Mouse (Mus musculus) left cerebral cortex, adult 18-20 months (tissue): ENCODE data around the gene Spa17. TPM values are rescaled to one million over a fixed set of nuclear protein-coding genes. Genes with fewer than 3 reads are reported as not detected.

Experiments used
- DNase-seq, 2 experiments: peaks; one replicate each; pipeline ENCODE4 v3.0.0; 2021 to 2022; ENCODE audit warnings: low spot score in 2 of 2, mixed read lengths in 1 of 2
- total RNA-seq, 2 experiments: library from RNA; stranded (reverse); gene quantifications; 2 replicates each; pipeline ENCODE4 v1.2.3; 2021

The Spa17 gene
- total RNA-seq, 2 experiments from 2014 or later: 1.7 to 1.8 TPM

DNA sequence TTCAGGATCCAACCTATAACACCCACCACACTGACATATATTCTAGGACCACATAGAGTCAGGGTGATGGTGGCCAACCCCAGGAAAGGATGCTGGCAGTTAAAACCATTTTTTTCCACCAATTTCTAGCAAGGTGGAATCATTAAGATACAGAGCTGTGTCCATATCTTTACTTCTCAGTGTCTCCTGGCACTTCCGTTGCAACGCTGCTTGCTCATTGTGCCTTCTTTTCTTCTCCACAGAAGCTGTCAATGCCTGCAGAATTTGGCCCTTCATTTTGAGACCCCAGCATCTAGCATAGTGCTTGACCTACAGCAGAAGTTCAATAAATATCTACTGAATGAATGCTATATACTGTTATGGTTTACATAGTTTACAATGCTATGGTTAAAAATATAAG lies 46.5 kb downstream of the Spa17 start:
- DNase-seq: no peak

DNA sequence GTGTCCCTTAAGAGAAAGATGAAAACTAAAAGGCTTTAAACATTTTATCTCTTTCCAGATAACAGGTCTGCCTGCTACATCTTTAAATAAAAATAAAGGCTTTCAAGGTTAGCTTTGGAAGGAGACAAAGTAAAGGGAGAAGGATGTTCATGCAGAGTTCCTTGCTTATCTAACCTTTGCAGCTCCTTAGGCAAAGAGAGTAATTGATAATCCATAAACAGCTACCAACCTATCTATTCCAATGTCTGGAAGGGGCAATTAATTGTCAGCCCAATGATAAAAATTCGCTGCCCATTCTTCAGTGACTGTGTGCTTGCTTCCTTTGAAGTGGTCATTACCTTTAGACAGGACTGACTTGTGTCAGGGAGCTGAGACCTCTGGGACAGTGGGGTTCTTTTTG lies 49.7 kb downstream of the Spa17 start:
- DNase-seq: no peak

- DNase-seq: no peak
These were observed 52.9 kb downstream of the Spa17 start for GRCm38 (mm10) chr9:37560617-37561016.

DNA sequence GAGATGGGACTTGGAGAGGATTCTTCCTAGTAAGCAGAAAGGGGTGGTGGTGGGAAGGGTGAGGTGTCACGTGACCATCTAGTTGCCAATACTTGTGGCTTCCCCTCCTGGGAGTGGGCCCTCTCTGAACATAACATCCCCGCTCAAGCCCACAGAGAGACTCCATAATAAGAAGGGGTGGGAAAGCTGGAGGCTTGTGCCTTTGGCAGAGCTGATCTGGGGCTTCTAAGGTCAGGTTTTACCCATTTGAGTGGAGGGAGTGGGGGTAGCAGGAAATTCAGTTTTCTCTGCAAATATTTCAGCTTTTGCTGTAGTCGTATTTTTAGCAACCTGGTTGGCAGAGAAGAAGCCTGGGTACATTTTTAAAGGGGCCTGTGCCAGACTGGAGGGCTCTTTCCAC lies 57.2 kb downstream of the Spa17 start:
- DNase-seq: no peak

DNA sequence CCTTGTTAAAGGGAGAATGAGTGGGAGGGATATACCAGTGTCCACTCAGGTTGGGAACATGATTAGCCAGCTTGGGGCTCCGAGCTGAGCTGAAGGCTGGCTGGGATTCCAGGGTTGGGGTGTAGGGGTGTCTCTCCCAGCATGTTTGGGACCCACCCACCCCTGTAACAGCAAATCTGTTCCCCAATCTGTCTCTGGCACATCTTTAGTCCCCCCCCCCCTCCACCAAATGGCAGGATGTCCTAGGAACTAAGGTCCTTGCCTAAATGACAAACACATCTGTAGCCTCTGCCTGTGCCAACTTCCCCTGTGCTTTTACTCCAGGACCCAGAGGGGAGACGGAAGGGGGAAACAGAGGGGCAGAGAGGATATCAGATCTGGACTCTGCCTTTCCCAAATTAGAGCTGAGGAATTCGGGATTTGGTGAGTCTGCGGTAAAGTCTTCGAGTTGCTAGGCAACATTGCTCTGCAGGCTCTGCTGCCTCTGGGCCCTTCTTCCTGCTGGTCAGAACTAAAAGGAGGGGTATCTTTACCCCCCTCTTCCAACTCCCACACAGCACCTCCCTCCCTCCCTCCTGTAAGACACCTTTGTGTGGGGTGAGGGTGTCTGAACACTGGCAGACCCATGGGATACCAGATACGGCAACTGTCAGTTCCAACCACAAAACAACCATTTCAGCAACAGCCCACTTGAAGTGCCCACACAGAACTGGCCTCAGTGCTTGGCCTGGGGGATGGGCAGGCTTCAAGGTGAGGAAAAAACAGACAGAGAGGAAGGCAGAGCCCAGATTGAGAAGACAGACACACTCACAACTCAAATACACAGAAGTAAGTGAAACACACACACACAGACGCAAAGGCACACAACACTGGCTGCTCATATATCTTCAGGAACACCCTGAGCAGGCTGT lies 58.4 kb downstream of the Spa17 start, which contains the start of gene Siae:
Gene Siae, plus strand, starts transcription at position 861 of the 911 bp plus-strand sequence.
- peak in 1 of 2 experiments; percentile 78 for DNase-seq

DNA sequence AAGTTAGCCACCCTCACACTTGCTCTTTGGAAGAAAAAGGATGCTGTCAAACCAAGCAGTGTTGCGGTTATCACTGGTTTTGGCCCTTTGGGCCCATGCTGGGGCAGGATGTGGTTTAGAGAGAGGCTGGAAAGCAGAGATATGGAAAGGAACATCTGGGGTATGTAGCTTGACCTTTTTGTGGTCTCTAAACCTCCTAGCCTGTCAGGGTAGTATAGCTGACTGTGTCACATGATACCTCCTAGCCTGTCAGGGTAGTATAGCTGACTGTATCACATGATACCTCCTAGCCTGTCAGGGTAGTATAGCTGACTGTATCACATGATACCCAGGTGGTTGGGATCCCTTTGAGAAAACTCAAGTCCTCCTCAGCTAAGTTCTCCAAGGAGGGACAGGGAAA lies 59.2 kb downstream of the Spa17 start:
- no peak for DNase-seq

Other genes with a start within 250 kb of the Spa17 start
- gene Hepacam, start 246.4 kb downstream of the Spa17 start, total RNA-seq: 10 to 100 TPM; 45.4 to 47.9 TPM
- gene Robo4, start 211.8 kb downstream of the Spa17 start, total RNA-seq: 1 to 10 TPM; 4.9 to 7.2 TPM
- 10 to 100 TPM; 12.7 to 21.8 TPM for gene Robo3, start 180.5 kb downstream of the Spa17 start, total RNA-seq
- gene Msantd2, start 124.4 kb downstream of the Spa17 start, total RNA-seq: 10 to 100 TPM; 14.0 to 23.0 TPM
- 10 to 100 TPM; 19.7 to 21.4 TPM for gene Esam, start 85.6 kb downstream of the Spa17 start, total RNA-seq
- 1 to 10 TPM; 3.9 to 5.0 TPM for gene Vsig2, start 74.5 kb downstream of the Spa17 start, total RNA-seq
- 1,000 to 10,000 TPM; 1,653 to 1,729 TPM for gene Nrgn, start 60.8 kb downstream of the Spa17 start, total RNA-seq
- 10 to 100 TPM; 15.2 to 18.6 TPM for gene Siae, start 58.0 kb downstream of the Spa17 start, total RNA-seq
- 10 to 100 TPM; 47.5 to 58.0 TPM for gene Tbrg1, start 43.6 kb upstream of the Spa17 start, total RNA-seq
- gene Panx3, start 55.5 kb upstream of the Spa17 start, total RNA-seq: not detected
- gene Olfr160, start 102.5 kb upstream of the Spa17 start, total RNA-seq: not detected
- gene Olfr874, start 131.4 kb upstream of the Spa17 start, total RNA-seq: not detected
- gene Olfr875, start 158.1 kb upstream of the Spa17 start, total RNA-seq: not detected
- gene Olfr876, start 189.3 kb upstream of the Spa17 start, total RNA-seq: not detected
- gene Olfr877, start 240.5 kb upstream of the Spa17 start, total RNA-seq: not detected